Mouse (Mus musculus) myocyte (in vitro differentiated cells): ENCODE measurements at regions not wholly inside any gene's neighbourhood (a gene's known extent, or its start where the extent isn't known, plus 50 kb on each side); places are given as distances from the start of the nearest gene placed in this dataset.
"Not testable (repeated sequence)": the region's sequence is repeated elsewhere in the genome, so short reads cannot be mapped to it uniquely, and the experiment has no call there.

Experiments used
- CEBPB ChIP-seq: IDR thresholded peaks from 2 replicates; pipeline ENCODE4 v1.6.1; 2011; ENCODE audit warnings: mild to moderate bottlenecking, moderate library complexity; ENCODE audit not compliant: poor library complexity, insufficient read depth, severe bottlenecking
- TCF12 ChIP-seq: IDR thresholded peaks from one replicate; pipeline ENCODE4 v1.6.1; 2011; ENCODE audit warnings: mild to moderate bottlenecking, control low read depth; ENCODE audit not compliant: poor library complexity, insufficient read depth, severe bottlenecking

- not testable (repeated sequence) for TF ChIP-seq TCF12, CEBPB
Observed at GRCm38 (mm10) chr10:99338790-99339189, 75.8 kb downstream of the Dusp6 start.
